Mouse (Mus musculus): ENCODE data around the gene Igbp1.

GRCm38 (mm10) chrX:100517626-100518025 lies 23.5 kb downstream of the Igbp1 start:
- TF ChIP-seq CTCF (IDR thresholded peaks at IDR 0.05; ENCODE audit: low read depth) = no peak
- TF ChIP-seq EP300 (IDR thresholded peaks at IDR 0.05; ENCODE audit: low read depth) = no peak
